Mouse (Mus musculus): ENCODE data around the gene Etfb. TPM values are rescaled to one million over a fixed set of nuclear protein-coding genes. Genes with fewer than 3 reads are reported as not detected.
A peak's percentile ranks its signal among the peaks of the same experiment; 100 is the strongest.

Etfb gene
- polyA plus RNA-seq, 1 experiment from 2014 or later, result 226 TPM

GRCm38 (mm10) chr7:43483236-43483635 lies 39.4 kb downstream of the Etfb start:
- peaks cover 16% of the 10 kb centered on the region for H3K27me3 ChIP-seq (ENCODE audit: insufficient read depth, poor library complexity, severe bottlenecking)
- H3K4me1 ChIP-seq (replicated peaks), result peaks cover 11% of the 10 kb centered on the region
- H3K4me3 ChIP-seq, result no peak overlapping the region
- no peak for DNase-seq (ENCODE audit: low spot score)
- 16% methylated on average over 10 of the region's 10 CpGs for WGBS
- no peaks in the 10 kb centered on the region for H3K9me3 ChIP-seq
- H3K36me3 ChIP-seq, result 0 out of 2 replicates have a peak, but pooled peaks cover 5% of the 10 kb centered on the region
- H3K27ac ChIP-seq, result no peak overlapping the region

GRCm38 (mm10) chr7:43488646-43489045 lies 44.8 kb downstream of the Etfb start:
- Histone ChIP-seq H3K36me3 (no peaks in the 10 kb centered on the region), H3K9me3 (no peaks in the 10 kb centered on the region), H3K4me1 (replicated peaks) (peaks cover 24% of the 10 kb centered on the region), H3K27me3 (ENCODE audit: insufficient read depth, poor library complexity, severe bottlenecking) (peaks cover 13% of the 10 kb centered on the region; the same call in 1 of the 2 replicates), H3K27ac (no peak overlapping the region), H3K4me3 (peak overlapping the region; percentile 76; the same call in 1 of the 2 replicates)
- WGBS, result 48% methylated on average over 5 of the region's 5 CpGs
- DNase-seq (ENCODE audit: low spot score), result no peak

DNA sequence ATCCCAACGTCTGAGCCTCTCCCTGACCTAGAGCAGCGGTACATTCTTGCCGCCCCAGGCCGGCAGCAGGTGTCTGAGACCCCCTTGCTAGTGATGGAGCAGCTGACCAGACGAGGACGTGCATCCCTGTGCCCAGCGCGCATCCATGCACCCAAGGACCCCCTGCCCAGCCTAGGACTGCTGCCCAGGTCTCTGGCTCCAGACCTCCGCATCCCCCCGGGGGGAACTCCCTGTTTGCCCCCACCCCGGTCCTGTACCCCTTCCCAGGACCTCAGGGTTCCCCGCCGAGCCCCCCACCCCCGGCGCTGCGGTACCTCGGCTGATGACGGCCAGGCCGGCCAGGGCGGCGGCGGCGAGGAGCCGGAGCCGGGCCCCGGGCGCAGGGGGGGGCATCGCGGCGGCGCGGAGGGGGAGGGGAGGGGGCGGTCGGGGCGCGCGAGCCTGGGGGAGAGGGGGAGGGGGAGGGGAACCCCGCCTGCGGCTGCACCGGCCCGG lies 45.8 kb downstream of the Etfb start, which contains the start of gene Iglon5:
Gene Iglon5 (minus strand): TSS at position 445 of the 495 bp plus-strand sequence.
- Histone ChIP-seq H3K27ac (peak within 1 kb of the TSS; percentile 93), H3K4me3 (peak within 1 kb of the TSS; percentile 76), H3K27me3 (ENCODE audit: insufficient read depth, poor library complexity, severe bottlenecking) (peaks cover 13% of the 10 kb centered on the region; the same call in 1 of the 2 replicates), H3K36me3 (no peaks in the 10 kb centered on the region), H3K9me3 (no peaks in the 10 kb centered on the region), H3K4me1 (replicated peaks) (peaks cover 24% of the 10 kb centered on the region)
- peak; percentile 43 for DNase-seq (ENCODE audit: low spot score)
- 1% methylated on average over 22 of the region's 41 CpGs for whole genome bisulfite sequencing

DNA sequence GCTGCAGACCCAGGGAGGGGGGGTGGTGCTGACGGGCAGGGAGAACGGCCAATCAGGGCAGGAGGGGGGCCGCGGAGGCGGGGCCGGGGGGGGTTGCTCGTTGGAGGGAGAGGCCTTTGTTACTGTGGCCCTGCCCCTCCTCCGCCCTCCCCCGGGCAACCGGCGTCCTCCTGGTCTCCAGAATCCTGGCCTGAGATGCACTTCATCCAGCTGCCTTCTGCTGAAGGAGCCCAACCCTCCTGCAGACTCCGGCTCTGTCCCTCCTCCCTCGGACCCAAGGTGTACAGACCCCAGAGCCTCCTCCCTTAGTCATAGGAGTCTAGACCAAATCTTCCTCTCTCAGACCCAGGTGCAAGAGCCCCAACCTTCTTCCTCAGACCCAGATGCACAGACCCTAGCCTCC lies 46.3 kb downstream of the Etfb start:
- Histone ChIP-seq H3K27me3 (ENCODE audit: insufficient read depth, poor library complexity, severe bottlenecking) (peaks cover 13% of the 10 kb centered on the region; the same call in 1 of the 2 replicates), H3K9me3 (no peaks in the 10 kb centered on the region), H3K4me1 (replicated peaks) (peaks cover 24% of the 10 kb centered on the region), H3K27ac (peak overlapping the region; percentile 93), H3K36me3 (no peaks in the 10 kb centered on the region), H3K4me3 (peak overlapping the region; percentile 76)
- under 1% methylated on average over 12 of the region's 13 CpGs for WGBS
- DNase-seq (ENCODE audit: low spot score), result peak; percentile 86

GRCm38 (mm10) chr7:43490861-43491260 lies 47.0 kb downstream of the Etfb start:
- Histone ChIP-seq H3K36me3 (no peaks in the 10 kb centered on the region), H3K27me3 (ENCODE audit: insufficient read depth, poor library complexity, severe bottlenecking) (peaks cover 18% of the 10 kb centered on the region; the same call in 1 of the 2 replicates), H3K9me3 (no peaks in the 10 kb centered on the region), H3K27ac (no peak overlapping the region), H3K4me3 (0 out of 2 replicates have a peak overlapping the region, but pooled peaks have one; percentile 76), H3K4me1 (replicated peaks) (peaks cover 24% of the 10 kb centered on the region)
- 68% methylated on average over 9 of the region's 9 CpGs for WGBS
- DNase-seq (ENCODE audit: low spot score), result no peak

GRCm38 (mm10) chr7:43495343-43496021 lies 51.6 kb downstream of the Etfb start:
- DNase-seq (ENCODE audit: low spot score), result peak; percentile 45
- Histone ChIP-seq H3K27me3 (ENCODE audit: insufficient read depth, poor library complexity, severe bottlenecking) (peaks cover 10% of the 10 kb centered on the region; the same call in 1 of the 2 replicates), H3K27ac (no peak overlapping the region), H3K4me1 (replicated peaks) (peaks cover 4% of the 10 kb centered on the region; the same call in 1 of the 2 replicates), H3K4me3 (no peak overlapping the region), H3K36me3 (no peaks in the 10 kb centered on the region), H3K9me3 (peaks cover 12% of the 10 kb centered on the region; the same call in 1 of the 2 replicates)
- 13% methylated on average over 21 of the region's 21 CpGs for WGBS

Other genes with a start within 250 kb of the Etfb start
- gene Zfp715, start 130.8 kb upstream of the Etfb start, polyA plus RNA-seq (2016; fragmentation: Nextera tagmentation; extraction: Ambion mirVana), result 7.8 and 9.8 TPM in 2 replicates
- gene Siglecf, start 92.7 kb upstream of the Etfb start, polyA plus RNA-seq (2016; fragmentation: Nextera tagmentation; extraction: Ambion mirVana), result 0.27 and 0.30 TPM in 2 replicates
- 0.14 and 0.17 TPM in 2 replicates for gene Siglecg, start 35.9 kb upstream of the Etfb start, polyA plus RNA-seq (2016; fragmentation: Nextera tagmentation; extraction: Ambion mirVana)
- not detected in 2 replicates for gene Lim2, start 16.4 kb upstream of the Etfb start, polyA plus RNA-seq (2016; fragmentation: Nextera tagmentation; extraction: Ambion mirVana)
- not detected in 2 replicates for gene Nkg7, start 7.0 kb upstream of the Etfb start, polyA plus RNA-seq (2016; fragmentation: Nextera tagmentation; extraction: Ambion mirVana)
- not detected in 2 replicates for gene Cldnd2, start 3.3 kb upstream of the Etfb start, polyA plus RNA-seq (2016; fragmentation: Nextera tagmentation; extraction: Ambion mirVana)
- gene Gm45233, start within 50 bp of the Etfb start, polyA plus RNA-seq (2016; fragmentation: Nextera tagmentation; extraction: Ambion mirVana), result 0.47 and 0.51 TPM in 2 replicates
- gene Vsig10l, start 19.1 kb downstream of the Etfb start, polyA plus RNA-seq (2016; fragmentation: Nextera tagmentation; extraction: Ambion mirVana), result 1.5 and 3.8 TPM in 2 replicates
- 0.80 and 2.2 TPM in 2 replicates for gene Iglon5, start 46.0 kb downstream of the Etfb start, polyA plus RNA-seq (2016; fragmentation: Nextera tagmentation; extraction: Ambion mirVana)
- gene 4931406B18Rik, start 61.9 kb downstream of the Etfb start, polyA plus RNA-seq (2016; fragmentation: Nextera tagmentation; extraction: Ambion mirVana), result not detected in 2 replicates
- gene Cd33, start 100.3 kb downstream of the Etfb start, polyA plus RNA-seq (2016; fragmentation: Nextera tagmentation; extraction: Ambion mirVana), result 0.61 and 1.2 TPM in 2 replicates
- gene Zfp658, start 118.2 kb downstream of the Etfb start, polyA plus RNA-seq (2016; fragmentation: Nextera tagmentation; extraction: Ambion mirVana), result 5.4 and 6.1 TPM in 2 replicates
- gene Zfp719, start 135.5 kb downstream of the Etfb start, polyA plus RNA-seq (2016; fragmentation: Nextera tagmentation; extraction: Ambion mirVana), result 12.7 and 15.7 TPM in 2 replicates
- 0.76 and 1.1 TPM in 2 replicates for gene Zfp819, start 163.1 kb downstream of the Etfb start, polyA plus RNA-seq (2016; fragmentation: Nextera tagmentation; extraction: Ambion mirVana)
- not detected in 2 replicates for gene Ceacam18, start 190.6 kb downstream of the Etfb start, polyA plus RNA-seq (2016; fragmentation: Nextera tagmentation; extraction: Ambion mirVana)
- gene Siglece, start 216.1 kb downstream of the Etfb start, polyA plus RNA-seq (2016; fragmentation: Nextera tagmentation; extraction: Ambion mirVana), result 0.36 and 0.52 TPM in 2 replicates
- gene Ctu1, start 227.9 kb downstream of the Etfb start, polyA plus RNA-seq (2016; fragmentation: Nextera tagmentation; extraction: Ambion mirVana), result 17.5 and 19.1 TPM in 2 replicates
- gene Klk14, start 246.3 kb downstream of the Etfb start, polyA plus RNA-seq (2016; fragmentation: Nextera tagmentation; extraction: Ambion mirVana), result not detected in 2 replicates